Mouse (Mus musculus) layer of hippocampus, adult 8-10 months (tissue): ENCODE data around the gene Fam198a. TPM values are rescaled to one million over a fixed set of nuclear protein-coding genes. Genes with fewer than 3 reads are reported as not detected.

Experiments used
- DNase-seq, 2 experiments: peaks; one replicate each; pipeline ENCODE4 v3.0.0; 2022; ENCODE audit warnings: low spot score in 2 of 2
- total RNA-seq, 4 experiments: library from RNA; stranded (reverse); gene quantifications; 2 replicates each; pipeline ENCODE4 v1.2.4; 2022

Gene Fam198a
- total RNA-seq, 4 experiments from 2014 or later = 5.4 to 7.6 (median 7.0) TPM

DNA sequence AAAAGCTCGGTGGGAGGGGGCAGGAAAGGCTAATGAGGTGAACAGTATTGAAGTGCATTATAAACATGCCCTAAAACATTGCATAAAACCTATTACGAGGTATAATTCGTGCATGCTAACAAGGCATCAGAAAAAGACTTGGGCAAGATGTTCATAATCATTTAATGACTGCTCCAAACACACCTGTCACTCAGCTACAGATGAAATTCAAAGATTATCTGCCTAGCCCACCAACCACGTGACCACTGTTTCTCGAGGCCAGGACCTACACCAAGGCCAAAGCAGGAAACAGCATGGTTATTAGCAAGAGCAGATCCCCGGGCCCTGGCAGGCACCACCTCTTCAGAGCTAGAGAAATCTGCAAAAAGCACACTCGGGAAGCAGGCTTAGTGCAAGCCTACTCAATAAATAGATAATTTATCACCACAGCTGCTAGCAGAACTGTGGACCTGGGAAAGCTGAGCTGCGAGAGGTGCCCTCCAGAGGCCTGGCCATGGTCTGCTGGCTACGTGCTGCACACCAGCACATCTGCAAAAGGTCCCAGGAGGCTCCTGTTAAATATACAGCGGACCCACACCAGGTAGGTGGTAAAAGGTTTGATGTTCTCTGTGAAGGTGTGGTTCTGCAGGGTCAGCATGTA lies 30.8 kb downstream of the Fam198a start:
- DNase-seq = no peak

DNA sequence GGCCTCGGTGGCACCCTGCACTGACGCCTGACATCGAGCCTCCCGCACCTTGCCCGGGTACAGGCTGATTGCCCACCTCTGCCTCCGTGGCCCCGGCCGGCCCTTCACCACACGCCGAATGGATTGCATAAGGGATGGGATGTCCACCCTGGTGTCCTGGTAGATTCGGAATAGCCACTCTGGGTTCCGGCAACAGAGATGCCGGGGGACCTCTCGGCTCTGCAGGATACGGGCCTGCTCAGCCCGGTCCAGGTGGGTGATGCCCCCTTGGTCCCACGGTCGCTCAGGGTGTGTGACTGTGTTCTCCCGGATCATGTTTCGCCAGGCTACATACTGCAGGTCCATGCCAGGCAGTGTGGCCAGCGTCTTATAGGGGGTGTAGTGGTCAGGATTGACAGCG lies 31.4 kb downstream of the Fam198a start:
- DNase-seq = no peak

DNA sequence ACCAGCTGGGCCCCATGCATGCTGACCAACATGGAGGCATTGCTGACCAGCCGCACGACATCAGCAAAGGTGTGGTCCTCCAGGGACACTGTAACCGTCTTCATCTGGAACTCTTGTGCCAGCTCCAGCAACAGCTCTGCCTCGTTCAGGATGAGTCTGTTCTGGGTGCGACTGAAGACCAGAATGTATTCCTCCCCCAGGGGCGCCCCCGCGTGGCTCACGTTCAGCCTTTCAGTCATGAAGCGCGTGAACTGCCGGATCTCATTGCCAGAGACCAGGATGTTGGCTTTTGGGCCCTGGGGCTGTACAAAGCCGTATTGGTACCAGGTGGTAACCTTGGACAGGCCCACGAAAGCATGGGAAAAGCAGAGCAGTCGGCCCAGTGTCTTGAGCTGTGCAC lies 31.9 kb downstream of the Fam198a start:
- DNase-seq = no peak

DNA sequence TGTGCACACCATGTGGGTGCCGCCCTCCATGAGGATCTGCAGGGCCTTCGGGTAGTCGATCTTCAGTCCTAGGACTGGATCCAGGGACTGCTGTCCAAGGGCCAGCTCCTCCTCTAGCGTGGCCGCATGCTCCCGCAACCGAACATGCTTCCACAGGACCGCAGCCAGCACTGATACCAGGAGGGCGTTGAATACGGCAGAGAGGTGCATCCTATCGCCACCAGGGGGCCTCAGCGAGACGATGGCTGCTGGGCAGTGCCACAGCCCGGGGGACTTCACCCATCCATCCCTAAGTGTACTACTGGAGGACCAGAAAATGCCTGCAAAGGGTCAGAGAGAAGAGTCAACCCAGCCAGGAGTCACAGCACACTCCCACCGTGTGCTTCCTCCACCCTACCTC lies 32.7 kb downstream of the Fam198a start:
- peak; percentile 60 to 85 for DNase-seq

DNA sequence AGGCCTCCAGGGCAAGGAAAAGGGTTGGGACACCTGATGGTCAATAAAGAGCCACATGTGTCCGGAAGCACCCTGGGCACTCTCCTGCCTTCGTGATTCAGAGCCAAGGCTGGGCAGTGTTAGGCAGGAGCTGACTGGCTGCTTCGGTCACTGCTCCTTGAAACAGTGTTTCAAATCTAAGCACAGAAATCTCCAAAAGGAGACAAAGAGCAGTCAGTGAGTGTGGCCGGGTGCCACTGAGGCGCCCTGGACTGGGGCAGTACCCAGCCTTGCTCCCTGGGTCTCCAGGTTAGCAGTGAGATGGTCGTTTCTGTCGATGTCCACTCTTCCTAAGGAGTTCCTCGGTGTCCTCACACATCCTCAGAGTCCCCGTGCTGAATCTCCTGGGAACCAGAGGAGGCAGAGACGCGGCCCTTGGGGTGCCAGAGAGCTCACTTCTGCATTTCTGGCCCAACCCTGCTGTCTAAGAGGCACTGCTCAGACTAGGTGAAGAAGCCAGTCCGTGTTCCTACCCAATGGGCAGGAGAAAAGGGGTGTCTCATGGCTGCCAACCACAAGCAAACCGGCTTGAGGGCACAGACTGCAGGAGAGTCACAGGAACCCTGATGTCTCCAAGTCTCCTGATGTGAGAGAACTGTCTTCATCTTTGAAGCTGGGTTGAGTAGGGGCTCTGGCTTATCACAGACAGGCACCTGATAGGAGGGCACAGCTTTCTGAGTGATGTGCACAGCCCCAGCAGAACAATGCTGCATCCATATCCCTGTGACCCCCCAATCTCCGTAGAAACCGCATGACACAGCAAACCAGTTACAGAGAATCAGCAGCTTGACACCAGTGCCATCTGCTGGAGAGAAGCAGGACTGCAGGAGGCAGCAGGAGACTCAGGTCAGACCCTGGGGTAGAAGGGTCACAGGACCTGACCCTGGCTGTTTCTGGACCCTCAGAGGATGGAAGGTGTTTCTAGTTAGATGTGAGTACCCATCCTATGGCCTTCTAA lies 34.0 kb downstream of the Fam198a start:
- peak; percentile 48 to 81 for DNase-seq

DNA sequence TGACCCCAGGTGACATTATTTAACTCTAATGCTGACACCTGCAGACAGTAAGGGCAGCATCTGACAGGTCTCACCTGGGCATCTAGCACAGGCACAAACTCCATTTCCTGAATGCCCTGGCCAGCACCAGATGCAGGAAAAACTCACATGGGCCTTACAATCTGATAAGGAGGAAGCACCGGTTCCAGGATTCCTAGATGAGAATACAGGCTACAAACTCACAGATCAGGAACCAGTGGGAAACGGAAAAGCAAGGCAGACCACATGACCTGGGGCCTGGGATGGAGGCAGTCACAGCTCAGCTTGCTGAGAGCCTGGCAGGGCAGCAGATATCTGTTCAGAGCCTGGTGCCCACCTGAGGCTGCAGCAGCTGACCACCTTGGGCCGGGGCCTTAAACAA lies 38.1 kb downstream of the Fam198a start:
- DNase-seq = no peak

DNA sequence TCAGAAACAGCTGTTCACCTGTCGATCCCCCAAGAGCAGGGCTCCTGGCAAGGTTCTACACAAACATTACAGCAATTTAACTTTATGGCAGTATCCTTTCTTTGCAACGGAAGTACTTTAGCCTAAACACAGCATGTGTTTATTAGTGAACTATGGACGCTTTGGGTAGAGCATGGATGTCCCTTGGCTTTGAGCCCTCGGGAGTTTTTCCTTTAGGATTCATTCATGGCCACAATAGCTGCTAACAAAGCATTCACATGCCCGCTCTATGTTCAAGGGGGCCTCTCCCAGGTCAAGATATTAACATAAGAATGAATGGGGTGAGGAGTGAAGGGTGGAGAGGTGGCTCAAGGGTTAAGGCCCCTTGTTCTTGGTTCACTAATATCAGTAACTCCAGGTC lies 38.7 kb downstream of the Fam198a start:
- no peak for DNase-seq

DNA sequence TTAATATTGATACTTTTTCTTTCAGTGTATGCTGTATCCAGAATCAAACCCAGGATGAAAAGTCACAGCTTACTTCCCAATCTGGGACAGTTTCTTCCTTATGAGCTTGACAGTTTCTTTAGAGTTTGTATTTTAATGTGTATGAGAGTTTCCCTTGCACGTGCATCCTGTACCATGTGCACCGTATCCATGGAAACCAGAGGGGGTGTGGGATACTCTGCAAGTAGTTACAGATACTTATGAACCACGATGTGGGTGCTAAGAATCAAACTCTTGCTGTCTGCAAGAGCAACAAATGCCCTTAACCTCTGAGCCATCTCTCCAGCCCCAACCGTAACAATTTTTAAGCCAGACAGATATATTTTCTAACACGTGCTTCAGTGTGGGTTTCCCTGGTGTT lies 40.3 kb downstream of the Fam198a start:
- DNase-seq = no peak

DNA sequence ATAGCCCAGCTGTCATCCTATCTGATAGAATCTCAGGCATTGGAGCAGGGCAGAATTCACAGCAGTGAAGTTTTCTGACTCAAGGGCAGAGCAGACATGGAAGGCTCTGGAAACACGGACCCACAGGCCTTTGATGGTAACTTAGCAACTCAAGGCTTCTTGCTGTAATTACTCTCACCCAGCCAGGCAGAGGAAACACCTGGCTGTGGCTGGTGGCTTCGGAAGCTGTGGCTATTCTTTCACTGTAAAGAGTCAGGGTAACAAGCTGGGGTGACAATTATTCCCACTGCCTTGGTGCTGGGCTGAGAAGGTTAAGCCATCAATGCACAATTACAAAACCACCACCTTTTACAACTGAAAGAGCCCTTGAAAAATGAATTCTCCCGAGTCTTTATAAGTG lies 42.3 kb downstream of the Fam198a start:
- DNase-seq = no peak

DNA sequence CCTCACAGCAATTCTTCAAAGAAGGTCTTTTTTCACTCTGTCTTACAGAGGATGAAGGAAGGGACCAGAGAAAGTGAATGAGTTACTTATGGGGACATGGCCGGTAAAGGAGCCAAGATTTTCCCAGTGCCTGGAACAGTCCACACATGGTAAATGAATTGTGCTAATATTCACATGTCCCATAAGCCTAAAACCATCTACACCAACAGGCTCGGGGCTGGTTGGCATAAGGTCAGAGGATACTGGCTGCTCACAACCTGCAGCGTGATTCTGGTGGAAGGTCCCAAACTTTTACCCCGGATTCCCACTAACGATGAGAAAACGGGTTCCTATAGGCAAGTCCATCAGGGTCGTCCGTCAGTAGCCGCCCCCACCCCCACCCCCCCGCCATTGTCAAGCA lies 44.3 kb downstream of the Fam198a start:
- no peak for DNase-seq

DNA sequence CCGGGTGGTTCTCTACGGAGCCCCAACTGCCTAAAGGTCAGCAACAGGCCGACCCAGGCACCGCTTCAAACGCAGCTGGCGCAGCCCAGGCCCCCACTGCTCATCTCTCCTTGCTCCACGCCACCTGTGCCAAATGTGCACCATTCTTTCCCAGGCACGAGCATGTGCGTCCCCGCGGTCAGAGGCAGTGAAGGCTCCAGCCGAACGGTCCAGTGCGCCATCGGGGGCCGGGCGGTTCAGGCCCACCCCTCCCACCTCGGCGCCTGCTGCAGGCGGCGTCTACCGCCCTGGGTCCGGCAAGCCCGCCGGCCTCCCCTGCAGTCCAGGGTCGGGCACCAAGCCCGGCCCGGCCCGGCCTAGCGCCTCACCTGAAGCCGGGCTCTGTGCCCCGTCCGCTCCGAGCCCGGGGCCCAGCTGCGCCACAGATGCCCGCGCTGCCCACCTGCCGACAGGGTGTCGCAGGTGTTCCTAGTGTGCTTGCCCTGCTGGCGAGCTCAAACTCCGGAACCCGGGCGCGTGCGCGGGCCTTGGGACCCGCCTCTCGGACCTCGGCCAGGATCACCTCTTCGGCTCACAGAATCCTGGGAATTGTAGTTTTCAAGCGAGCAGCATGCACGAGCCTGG lies 44.8 kb downstream of the Fam198a start:
- DNase-seq = peak; percentile 84

DNA sequence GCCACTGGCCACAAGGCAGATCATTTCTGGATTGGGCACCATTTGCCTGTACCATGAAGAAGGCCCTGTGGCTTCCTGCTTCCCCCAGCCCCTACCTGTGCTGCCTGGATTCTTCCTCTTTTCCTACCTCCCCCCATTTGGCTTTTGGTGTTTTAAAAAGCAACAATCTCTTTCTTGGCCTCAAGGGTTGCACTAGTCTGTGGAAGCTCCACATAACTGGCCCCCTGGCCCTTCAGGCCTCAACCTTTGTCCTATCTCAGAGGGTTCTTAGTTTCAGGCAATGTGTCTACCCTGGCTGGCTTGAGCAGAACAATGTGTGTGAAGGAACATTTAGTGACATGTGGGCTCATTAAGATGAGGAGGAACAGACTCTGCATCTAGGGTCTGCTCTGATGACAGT lies 46.2 kb downstream of the Fam198a start, which contains the start of gene Pomgnt2:
TSS of gene Pomgnt2 (minus strand) at position 101 of the 400 bp plus-strand sequence.
- DNase-seq = no peak

DNA sequence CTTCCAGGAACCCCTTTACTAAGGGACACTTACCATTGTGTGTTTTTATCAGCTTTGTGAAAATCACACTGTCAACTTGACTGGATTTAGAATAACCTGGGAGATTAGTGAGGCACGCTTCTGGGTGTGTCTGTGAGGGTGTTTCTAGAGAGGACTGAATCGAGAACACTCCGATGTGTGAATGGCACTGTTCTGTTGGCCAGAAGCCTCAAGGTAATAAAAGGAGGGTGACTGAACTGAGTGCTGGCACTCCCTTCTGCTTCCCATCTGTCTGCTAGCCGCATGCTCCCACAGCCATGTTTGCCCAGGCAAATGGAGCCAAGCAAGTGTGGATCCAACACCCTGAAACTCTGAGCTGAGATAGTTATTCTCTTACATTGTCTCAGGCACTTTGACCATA lies 47.2 kb downstream of the Fam198a start:
- no peak for DNase-seq

DNA sequence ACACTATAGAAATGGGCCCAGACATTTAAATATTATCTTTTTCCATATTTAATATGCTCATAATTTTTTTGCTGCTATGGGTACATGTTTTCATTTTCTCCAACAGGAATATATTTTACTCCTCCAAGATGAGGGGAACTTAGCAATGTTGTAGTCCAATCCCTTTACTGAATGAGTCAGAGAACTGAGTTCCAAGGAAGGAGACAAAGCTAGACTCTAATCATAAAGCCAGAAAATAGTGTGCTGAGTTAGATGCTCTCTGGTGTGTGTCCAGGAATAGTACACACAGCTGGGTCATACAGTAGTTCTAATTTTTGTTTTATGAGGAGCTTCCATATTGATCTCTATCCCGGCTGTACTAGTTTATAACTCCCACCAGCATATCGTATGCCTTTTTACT lies 55.4 kb downstream of the Fam198a start:
- DNase-seq = no peak

DNA sequence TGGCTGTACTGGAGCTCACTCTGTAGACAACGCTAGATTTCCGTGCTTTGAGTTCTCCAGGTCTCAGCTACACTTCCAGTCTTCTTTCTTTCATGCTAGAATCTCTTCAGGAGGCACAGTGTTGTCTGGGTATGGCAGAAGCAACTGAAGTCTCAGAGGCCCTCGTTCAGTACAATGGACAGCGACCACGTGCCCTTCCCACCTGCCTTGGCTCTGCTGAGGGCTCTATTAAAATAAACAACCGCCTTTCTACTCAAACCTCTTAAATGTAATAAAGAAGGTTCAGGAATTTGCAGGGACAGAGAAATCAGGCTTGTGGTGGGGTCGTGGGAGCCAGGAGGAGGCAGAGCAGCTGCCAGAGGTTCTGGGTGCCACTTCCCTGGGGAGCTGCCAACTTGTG lies 55.8 kb downstream of the Fam198a start:
- peak in 1 of 2 experiments; percentile 39 for DNase-seq

DNA sequence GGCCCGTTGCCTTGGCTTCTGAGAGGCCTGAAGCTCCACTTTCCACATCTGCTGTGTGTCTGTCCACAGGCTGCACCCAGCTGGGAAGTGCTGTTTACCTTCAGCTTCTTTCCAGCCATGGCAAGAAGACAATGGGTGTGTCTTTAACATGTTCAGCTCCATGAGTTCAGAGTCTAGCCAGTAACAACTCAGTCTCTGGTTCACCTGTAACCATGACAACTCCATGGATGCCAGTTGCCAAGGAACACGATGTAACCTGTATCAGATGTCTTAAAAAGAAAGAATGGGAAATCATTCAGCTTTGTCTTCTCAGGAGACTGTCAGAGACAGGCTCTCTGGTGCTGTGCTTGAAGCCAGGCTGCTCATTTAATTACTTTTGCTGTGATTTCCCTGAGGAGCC lies 58.1 kb downstream of the Fam198a start:
- no peak for DNase-seq

DNA sequence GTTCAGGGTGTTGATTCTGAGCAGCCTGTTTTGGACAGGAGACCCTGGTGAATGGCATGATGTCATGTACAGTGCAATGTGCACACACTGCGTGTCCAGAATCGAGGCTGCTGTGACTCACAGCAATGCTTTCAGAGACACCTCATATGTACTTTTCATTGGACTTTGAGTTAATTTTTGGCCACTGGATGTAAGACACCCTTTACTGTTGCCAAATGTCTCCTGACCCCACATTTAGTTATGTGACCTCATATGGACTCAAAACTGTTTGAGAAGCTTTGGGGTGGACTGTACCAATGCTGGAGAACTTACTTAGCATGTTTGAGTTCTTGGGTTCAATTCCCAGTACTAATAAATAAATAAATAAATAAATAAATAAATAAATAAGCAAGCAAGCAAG lies 60.0 kb downstream of the Fam198a start:
- DNase-seq = no peak

DNA sequence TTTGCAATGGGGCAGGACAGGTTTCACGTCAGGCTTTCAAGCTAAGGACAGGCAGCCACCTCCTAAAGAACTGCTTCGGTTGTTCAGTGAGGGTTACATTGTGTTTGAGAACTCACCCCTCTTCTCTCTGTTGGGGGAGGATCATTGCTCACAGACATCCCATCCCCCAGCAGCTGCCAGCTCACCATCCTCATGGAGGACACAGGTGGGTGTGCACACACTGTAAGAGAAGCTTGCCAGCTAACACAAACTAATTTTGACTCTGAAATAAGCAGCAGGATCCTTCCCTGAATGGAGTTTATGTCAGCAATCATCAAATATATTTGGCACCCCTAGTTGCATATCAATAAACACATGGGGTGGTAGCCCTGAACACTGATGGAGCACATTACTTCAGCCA lies 62.0 kb downstream of the Fam198a start:
- DNase-seq = no peak

DNA sequence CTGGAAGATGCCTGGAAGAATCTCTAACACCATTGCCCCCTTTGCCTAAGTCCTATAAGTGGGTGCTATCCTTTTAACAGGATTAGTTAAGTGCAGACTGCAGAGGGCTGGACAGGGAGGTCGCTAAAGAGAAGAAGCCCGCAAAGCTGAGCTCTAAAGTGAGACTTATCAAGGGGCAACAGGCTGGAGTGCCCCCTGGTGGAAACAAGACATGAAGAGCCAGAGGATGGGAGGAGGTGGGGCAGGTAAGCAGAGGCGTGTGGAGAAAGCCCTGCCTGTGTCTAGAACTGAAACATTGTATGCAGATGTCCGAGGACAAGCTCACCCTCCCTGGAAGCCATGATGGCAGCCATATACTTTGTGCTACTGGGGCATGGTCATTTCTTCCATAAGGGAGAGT lies 62.8 kb downstream of the Fam198a start:
- DNase-seq = no peak

DNA sequence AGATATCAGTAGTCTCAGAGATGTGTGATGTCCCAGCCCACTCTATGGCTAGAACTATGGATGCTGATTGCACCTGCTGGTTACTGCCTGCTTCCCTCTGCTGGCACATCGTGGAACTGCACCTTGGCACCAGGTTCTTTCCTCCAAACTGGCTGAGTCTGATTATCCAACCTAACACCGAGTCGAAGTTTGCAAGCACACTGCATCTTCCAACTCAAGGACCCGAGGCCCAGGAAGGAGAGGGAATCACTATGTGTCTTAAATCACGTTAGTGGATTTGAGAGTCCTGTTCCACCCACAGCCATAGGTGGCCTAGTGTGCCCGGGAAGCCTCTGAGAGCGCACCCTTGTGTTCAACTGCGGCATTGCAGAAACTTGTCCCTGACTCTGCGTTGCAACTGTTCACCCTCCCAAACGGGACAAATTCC lies 63.5 kb downstream of the Fam198a start:
- peak; percentile 62 to 82 for DNase-seq

DNA sequence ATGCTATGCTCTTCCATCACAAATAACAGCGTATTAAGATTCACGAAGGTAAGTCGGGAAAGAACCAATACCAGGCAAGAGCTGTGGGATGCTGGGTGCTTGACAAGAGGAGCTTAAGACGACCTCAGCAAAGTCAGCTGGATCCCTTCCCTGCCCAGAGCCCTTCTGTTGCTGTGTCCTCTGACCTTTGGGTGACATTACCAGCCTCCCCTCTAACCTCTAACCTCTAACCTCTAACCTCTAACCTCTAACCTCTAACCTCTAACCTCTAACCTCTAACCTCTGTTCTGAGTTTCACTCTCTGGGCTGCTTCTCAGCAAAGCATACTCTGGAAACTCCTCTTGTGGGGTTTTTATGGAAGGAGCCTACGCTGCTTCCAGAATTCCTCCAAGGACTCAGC lies 67.3 kb downstream of the Fam198a start:
- no peak for DNase-seq

DNA sequence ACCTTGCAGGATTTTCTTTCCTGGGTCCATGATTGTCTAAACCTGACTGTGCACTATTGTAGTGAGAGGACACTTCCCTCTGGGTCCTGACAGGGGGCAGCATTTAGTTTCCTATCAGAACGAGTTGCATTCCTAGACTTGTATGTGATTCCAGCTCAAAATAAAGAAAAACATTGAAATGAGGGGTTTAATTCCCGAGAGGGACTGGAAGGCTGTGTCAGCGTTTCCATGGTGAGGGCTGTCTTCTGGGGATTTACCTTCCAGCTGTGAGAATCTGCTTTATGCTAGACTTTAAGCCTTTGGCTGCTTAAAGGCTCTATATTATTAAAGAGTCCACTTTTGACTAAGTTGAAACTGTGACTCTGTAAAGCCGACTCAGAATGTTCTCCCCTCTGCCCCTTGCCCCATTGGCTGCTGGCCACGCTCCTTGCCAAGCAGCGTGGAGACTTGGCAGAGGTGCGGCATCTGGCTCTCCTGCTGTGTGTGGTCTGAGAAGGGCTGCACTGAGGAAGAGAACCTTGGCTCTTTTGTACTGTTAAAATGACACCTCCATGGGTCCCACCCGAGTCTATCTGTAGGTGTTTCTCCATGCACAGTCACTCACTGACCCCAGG lies 68.1 kb downstream of the Fam198a start:
- DNase-seq = peak in 1 of 2 experiments; percentile 68
